Mouse (Mus musculus): ENCODE results near the gene Acads. TPM values are rescaled to one million over a fixed set of nuclear protein-coding genes. Genes with fewer than 3 reads are reported as not detected.

Gene Acads
- 10 to 100 TPM; 16.7 to 18.9 TPM for total RNA-seq (2023)

DNA sequence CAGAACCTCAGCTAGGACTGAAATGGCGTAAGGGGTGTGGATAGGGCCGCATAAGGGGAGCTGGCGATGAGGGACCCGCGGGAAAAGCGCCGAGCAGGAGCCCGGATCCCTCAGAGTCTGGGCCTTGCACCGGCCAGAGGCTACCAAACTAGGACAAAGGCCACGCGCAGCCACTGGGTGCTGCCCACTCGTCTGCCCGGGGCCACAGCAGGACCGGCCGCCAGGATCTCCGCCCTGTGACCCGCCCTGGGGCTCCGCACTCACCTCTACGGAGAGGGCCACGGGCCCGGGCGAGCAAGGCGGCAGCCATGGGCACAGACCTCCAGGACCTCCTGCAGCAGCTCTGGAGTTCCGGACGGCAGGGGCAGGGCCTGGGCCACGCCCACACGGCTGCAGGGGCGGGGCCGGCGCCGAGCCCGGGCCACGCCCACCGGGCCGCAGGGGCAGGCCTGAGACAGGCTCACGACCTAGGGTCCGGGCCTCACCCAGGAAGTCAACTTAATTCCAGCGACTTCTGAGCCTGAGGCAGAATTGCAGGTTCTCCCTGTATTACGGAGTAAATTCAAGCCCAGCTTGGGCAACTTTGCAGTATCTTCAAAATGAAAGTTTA lies at the start of gene Acads:
Acads (minus strand) TSS at position 386 of the 610 bp plus-strand sequence.

DNA sequence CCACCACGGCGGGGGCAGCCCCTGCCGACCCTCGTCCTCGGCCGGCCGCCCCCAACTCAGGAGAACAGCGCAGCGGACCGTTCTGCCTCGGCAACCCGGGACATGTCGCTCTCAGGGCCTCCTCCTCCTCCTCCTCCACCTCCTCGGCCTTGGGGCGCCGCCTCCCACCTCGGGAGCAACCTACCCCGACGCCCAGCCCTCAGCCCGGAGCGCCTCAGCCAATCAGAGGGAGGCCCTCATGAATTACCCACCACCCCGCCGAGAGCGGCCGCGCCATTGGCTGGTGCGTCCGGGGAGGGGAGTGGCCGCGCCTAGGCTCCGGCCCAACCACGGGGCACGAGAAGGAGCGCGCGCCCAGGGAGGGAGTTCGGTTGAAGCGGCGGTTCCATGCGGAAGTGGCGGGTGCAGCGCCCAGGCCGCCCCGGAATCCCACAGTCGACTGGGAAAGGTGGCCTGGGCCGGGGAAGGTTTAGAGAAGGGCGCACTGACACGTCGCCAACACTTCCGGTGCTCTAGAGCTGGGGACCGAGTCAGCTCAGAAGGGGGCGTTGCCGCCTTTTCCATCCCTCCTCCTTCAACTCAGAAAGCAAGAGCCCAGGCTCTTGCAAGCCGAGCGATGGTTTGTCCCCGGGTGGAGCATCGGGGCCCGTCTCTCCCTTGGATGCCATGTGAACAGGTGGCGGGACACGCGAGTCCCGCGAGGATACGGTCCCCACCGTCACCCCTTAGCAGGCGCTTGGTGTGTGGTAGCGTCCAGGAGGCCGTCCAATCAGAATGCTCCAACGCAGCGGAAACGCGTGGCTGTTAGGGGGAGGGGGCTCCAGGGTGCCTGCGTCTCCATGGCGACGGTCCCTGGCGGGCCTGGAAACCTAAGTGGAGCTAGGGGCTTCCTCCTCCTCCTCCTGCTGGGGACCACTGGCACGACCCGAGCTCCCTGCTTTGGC lies 39.2 kb upstream of the Acads start, which contains the start of gene Mlec:
Mlec (minus strand) TSS at position 140 of the 944 bp plus-strand sequence.

DNA sequence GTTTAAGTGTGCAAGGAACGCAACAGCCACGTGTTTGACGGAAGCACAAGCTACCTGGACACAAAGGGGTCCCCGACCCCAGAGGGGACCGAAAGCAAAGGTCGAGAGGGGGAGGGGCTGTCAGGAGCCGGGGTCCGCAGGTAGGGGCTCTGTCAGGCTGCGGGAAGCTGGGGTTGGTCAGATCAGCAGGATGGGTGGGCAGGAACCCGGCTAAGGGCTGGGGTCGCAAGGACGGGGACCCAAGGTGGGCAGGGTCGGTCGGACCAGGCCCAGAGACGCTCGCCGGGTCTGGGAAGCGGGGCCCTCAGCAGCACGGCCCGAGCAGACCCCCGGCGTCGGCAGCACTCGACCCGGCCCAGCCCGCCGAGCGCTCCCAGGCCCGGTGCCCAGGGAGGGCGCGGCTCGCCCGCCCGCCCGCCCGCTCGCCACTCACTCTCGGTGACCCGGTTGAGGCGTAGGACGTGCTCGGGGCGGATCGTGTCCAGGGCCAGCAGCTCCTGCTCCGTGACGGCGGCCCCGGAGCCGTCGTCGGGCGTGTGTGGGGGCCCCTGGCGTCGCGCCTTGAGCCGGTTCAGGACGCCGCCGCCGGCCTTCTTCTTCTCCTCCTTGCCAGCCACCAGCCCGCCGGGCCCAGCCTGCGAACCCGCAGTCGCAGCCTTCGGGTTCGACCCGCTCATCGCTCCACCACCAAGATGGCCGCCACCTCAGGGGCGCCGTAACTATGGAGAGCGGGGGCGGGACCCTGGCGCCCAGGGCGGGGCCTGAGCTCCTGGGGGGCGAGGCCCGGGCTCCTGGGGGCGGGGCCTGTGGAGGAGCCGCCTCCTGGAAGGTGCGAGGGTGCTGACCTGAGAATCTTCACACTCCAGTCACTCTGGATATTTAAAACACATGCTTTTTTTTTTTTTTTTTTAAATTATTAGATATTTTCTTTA lies 15.4 kb upstream of the Acads start, which contains the start of gene Unc119b:
Unc119b (minus strand) TSS at position 742 of the 932 bp plus-strand sequence.

DNA sequence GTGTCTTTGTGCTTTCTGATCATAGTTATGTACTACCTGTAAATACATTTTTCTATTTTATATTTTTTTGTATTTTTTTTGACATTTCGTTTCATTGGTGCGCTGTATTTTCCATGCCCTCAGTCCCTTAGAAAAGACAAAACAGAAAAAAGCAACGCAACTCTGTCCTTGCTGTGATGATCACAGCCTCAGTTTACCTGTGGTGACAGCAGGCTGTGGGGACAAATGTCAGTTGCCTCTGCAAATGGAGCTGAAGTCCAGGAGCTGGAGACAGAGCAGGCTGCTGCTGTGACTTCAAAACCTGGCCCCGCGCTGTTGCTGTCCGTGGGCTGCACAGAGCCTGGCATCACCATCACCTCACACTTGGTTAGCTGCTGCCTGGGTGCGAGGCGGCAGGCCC lies 21.0 kb downstream of the Acads start, which contains the start of gene Gm10401:
Gm10401 (minus strand) TSS at position 101 of the 400 bp plus-strand sequence.

Other genes with a start within 250 kb of the Acads start
- gene Oasl2, start 222.4 kb downstream of the Acads start, total RNA-seq (2023), result 10 to 100 TPM; 10.8 to 14.4 TPM
- 10 to 100 TPM in 1 of 2 experiments, 1 to 10 TPM in 1; 6.1 to 11.8 TPM for gene Oasl1, start 196.1 kb downstream of the Acads start, total RNA-seq (2023)
- gene 2210016L21Rik, start 177.2 kb downstream of the Acads start, total RNA-seq (2023), result 10 to 100 TPM; 12.7 to 13.0 TPM
- gene Hnf1a, start 148.3 kb downstream of the Acads start, total RNA-seq (2023), result not detected
- gene Sppl3, start 108.2 kb downstream of the Acads start, total RNA-seq (2023), result 10 to 100 TPM; 45.9 to 47.6 TPM
- not detected for gene Gm10401, start 21.1 kb downstream of the Acads start, total RNA-seq (2023)
- gene Unc119b, start 15.6 kb upstream of the Acads start, total RNA-seq (2023), result 10 to 100 TPM; 18.0 to 21.5 TPM
- gene Mlec, start 38.8 kb upstream of the Acads start, total RNA-seq (2023), result 100 to 1,000 TPM; 119 to 122 TPM
- not detected for gene Cabp1, start 75.0 kb upstream of the Acads start, total RNA-seq (2023)
- gene Pop5, start 116.5 kb upstream of the Acads start, total RNA-seq (2023), result 10 to 100 TPM; 13.0 to 13.5 TPM
- 100 to 1,000 TPM; 192 to 202 TPM for gene Rnf10, start 153.6 kb upstream of the Acads start, total RNA-seq (2023)
- 10 to 100 TPM; 10.7 to 11.2 TPM for gene Coq5, start 160.3 kb upstream of the Acads start, total RNA-seq (2023)
- gene Dynll1, start 181.7 kb upstream of the Acads start, total RNA-seq (2023), result 100 to 1,000 TPM; 186 to 218 TPM
- gene Srsf9, start 207.8 kb upstream of the Acads start, total RNA-seq (2023), result 10 to 100 TPM; 57.3 to 62.5 TPM
- 10 to 100 TPM in 1 of 2 experiments, 1 to 10 TPM in 1; 5.9 to 11.5 TPM for gene Gatc, start 221.8 kb upstream of the Acads start, total RNA-seq (2023)
- gene Triap1, start 221.9 kb upstream of the Acads start, total RNA-seq (2023), result 10 to 100 TPM; 15.2 to 17.1 TPM
- 100 to 1,000 TPM; 239 to 273 TPM for gene Cox6a1, start 229.6 kb upstream of the Acads start, total RNA-seq (2023)